Mouse (Mus musculus) cerebellum, adult 8-10 months (tissue): ENCODE results near the gene Fam13a.

Experiments used
- DNase-seq: peaks from one replicate; pipeline ENCODE4 v3.0.0; 2022

Fam13a gene

GRCm38 (mm10) chr6:58998528-58998927, 25.8 kb downstream of the Fam13a start:
- DNase-seq = no peak

- no peak for DNase-seq
Observed at GRCm38 (mm10) chr6:58989149-58989548, 35.2 kb downstream of the Fam13a start.

- DNase-seq = no peak
Observed at GRCm38 (mm10) chr6:58988706-58989105, 35.6 kb downstream of the Fam13a start.

GRCm38 (mm10) chr6:58987166-58987565, 37.2 kb downstream of the Fam13a start:
- no peak for DNase-seq

GRCm38 (mm10) chr6:58985186-58985585, 39.2 kb downstream of the Fam13a start:
- no peak for DNase-seq

- no peak for DNase-seq
Observed at GRCm38 (mm10) chr6:58975249-58975648, 49.1 kb downstream of the Fam13a start.

GRCm38 (mm10) chr6:58974428-58974827, 49.9 kb downstream of the Fam13a start:
- DNase-seq = no peak

- no peak for DNase-seq
Observed at GRCm38 (mm10) chr6:58972873-58973272, 51.5 kb downstream of the Fam13a start.

GRCm38 (mm10) chr6:58968272-58968671, 56.1 kb downstream of the Fam13a start:
- no peak for DNase-seq

GRCm38 (mm10) chr6:58965071-58965831, 59.1 kb downstream of the Fam13a start:
- DNase-seq = peak; percentile 72

- DNase-seq = no peak
Observed at GRCm38 (mm10) chr6:58964565-58964964, 59.8 kb downstream of the Fam13a start.

- DNase-seq = peak; percentile 34
Observed at GRCm38 (mm10) chr6:58964091-58964490, 60.3 kb downstream of the Fam13a start.

- DNase-seq = peak; percentile 39
Observed at GRCm38 (mm10) chr6:58962691-58963090, 61.7 kb downstream of the Fam13a start.

- DNase-seq = no peak
Observed at GRCm38 (mm10) chr6:58960523-58960922, 63.8 kb downstream of the Fam13a start.

GRCm38 (mm10) chr6:58951128-58951992, 73.0 kb downstream of the Fam13a start:
- no peak for DNase-seq

- no peak for DNase-seq
Observed at GRCm38 (mm10) chr6:58950410-58950809, 73.9 kb downstream of the Fam13a start.

GRCm38 (mm10) chr6:58946840-58947239, 77.5 kb downstream of the Fam13a start:
- no peak for DNase-seq

- no peak for DNase-seq
Observed at GRCm38 (mm10) chr6:58946246-58946645, 78.1 kb downstream of the Fam13a start.

- DNase-seq = no peak
Observed at GRCm38 (mm10) chr6:58943958-58944357, 80.4 kb downstream of the Fam13a start.

- DNase-seq = no peak
Observed at GRCm38 (mm10) chr6:58942276-58942675, 82.1 kb downstream of the Fam13a start.

GRCm38 (mm10) chr6:58937726-58938125, 86.6 kb downstream of the Fam13a start:
- no peak for DNase-seq

- DNase-seq = no peak
Observed at GRCm38 (mm10) chr6:58934144-58934543, 90.2 kb downstream of the Fam13a start.

- peak; percentile 51 for DNase-seq
Observed at GRCm38 (mm10) chr6:58933189-58933913, 91.0 kb downstream of the Fam13a start.
